23 mouse cellular contexts compared by ENCODE assay signal in genomic region chr2:18684062-18684461, GRCm38 (mm10). TPM values are rescaled to one million over a fixed set of nuclear protein-coding genes. Genes with fewer than 3 reads are reported as not detected.
"Had no signal": no experiment of that assay in that cellular context is flagged by ENCODE, and none has a peak within 500 bp of the region (broad histone marks: within the 10 kb centered on the region; RNA-seq: fewer than 3 reads in every experiment).

No protein-coding gene starts in this region.

- H3K27ac ChIP-seq: liver, embryonic 15.5 days; lung, embryonic 15.5 days; macrophage; midbrain, embryonic 12.5 days; neural tube, embryonic 12.5 days; stomach, embryonic 15.5 days; stomach, postnatal 0 days had no signal

- H3K4me2 ChIP-seq: liver, embryonic 15.5 days; lung, embryonic 15.5 days; midbrain, embryonic 12.5 days; neural tube, embryonic 12.5 days; stomach, embryonic 15.5 days had no signal

- H3K9me3 ChIP-seq: liver, embryonic 15.5 days; lung, embryonic 15.5 days; megakaryocyte, embryonic 14.5 days; midbrain, embryonic 12.5 days; neural tube, embryonic 12.5 days; stomach, embryonic 15.5 days had no signal

- DNase-seq: liver, postnatal 0 days; lung, adult 2 months; lung, postnatal 14 days; lung, postnatal 36 days; midbrain, embryonic 14.5 days; right cerebral cortex, postnatal 14 days; thymus, adult 2 months; thymus, postnatal 25 days; thymus, postnatal 4 days had no signal

- ATAC-seq: liver, postnatal 0 days; lung, postnatal 0 days; midbrain, embryonic 16.5 days had no signal

- H3K4me3 ChIP-seq: liver, embryonic 15.5 days; lung, embryonic 15.5 days; megakaryocyte, embryonic 14.5 days; midbrain, embryonic 12.5 days; neural tube, embryonic 12.5 days; stomach, embryonic 15.5 days had no signal

- H3K9ac ChIP-seq: liver, embryonic 15.5 days; liver, postnatal 0 days; lung, embryonic 15.5 days; midbrain, embryonic 12.5 days; neural tube, embryonic 12.5 days; stomach, embryonic 15.5 days had no signal

RNA-seq across cellular contexts. Expression of gene Spag6, which starts 9.8 kb away (rescaled TPM):
- total RNA-seq: megakaryocyte progenitor cell, adult 5-6 weeks; monocyte, adult 5-6 weeks; neutrophil, adult 5-6 weeks had no signal
- polyA plus RNA-seq: liver, embryonic 15.5 days; liver, postnatal 0 days; macrophage; neural tube, embryonic 14.5 days had no signal
